In genomic region chr2:38683083-38683482, GRCm38 (mm10) we compare ENCODE assay signal across 22 mouse cellular contexts. TPM values are rescaled to one million over a fixed set of nuclear protein-coding genes. Genes with fewer than 3 reads are reported as not detected.
A peak's percentile ranks its signal among the peaks of the same experiment; 100 is the strongest.
DNase-seq lines count a peak whose midpoint lies in the region; ATAC-seq and TF ChIP-seq lines count a peak whose summit lies in the region.
"Had no signal": no experiment of that assay in that cellular context is flagged by ENCODE, and none has a peak within 500 bp of the region (broad histone marks: within the 10 kb centered on the region; RNA-seq: fewer than 3 reads in every experiment).

No protein-coding gene starts in this region.

- no peak for DNase-seq in stomach, postnatal 0 days (ENCODE audit: low spot score)
- DNase-seq in ZHBTc4 (ENCODE audit: low read depth, low spot score) = peak; percentile 8
- DNase-seq in liver, embryonic 14.5 days (ENCODE audit: low read depth in 3 of 3, low spot score in 3 of 3) = no peak
- no peak for DNase-seq in layer of hippocampus, adult 9-11 months
- DNase-seq in spleen, adult 12 weeks (ENCODE audit: low spot score) = no peak
- DNase-seq: adrenal gland, adult 2 months; adrenal gland, postnatal 25 days; cerebellum, adult 18-20 months; cerebellum, adult 9-11 months; cerebellum, postnatal 36 days; gastrocnemius, adult 2 months; gastrocnemius, postnatal 25 days; heart, postnatal 36 days had no signal

- ATAC-seq in stomach, embryonic 15.5 days (ENCODE audit: insufficient read depth, low FRiP score, low read depth) = peak; percentile 21; the same call in 1 of the 2 replicates
- no peak for ATAC-seq in stomach, postnatal 0 days (ENCODE audit: low FRiP score, low TSS enrichment)
- ATAC-seq in liver, embryonic 14.5 days (ENCODE audit: insufficient read depth) = peak; percentile 72
- no peak for ATAC-seq in midbrain, embryonic 15.5 days (replicated peaks)
- ATAC-seq: forebrain, embryonic 14.5 days; hindbrain, postnatal 0 days had no signal

- no peaks in the 10 kb centered on the region for H3K9me3 ChIP-seq in stomach, embryonic 15.5 days
- H3K9me3 ChIP-seq in stomach, postnatal 0 days (ENCODE audit: control insufficient read depth, low read length) = no peaks in the 10 kb centered on the region
- H3K9me3 ChIP-seq in liver, embryonic 14.5 days (ENCODE audit: control insufficient read depth, low read length) = no peaks in the 10 kb centered on the region
- H3K9me3 ChIP-seq in midbrain, embryonic 15.5 days = no peaks in the 10 kb centered on the region
- H3K9me3 ChIP-seq: embryonic facial prominence, embryonic 10.5 days; heart, embryonic 13.5 days; hindbrain, embryonic 12.5 days had no signal

- H3K4me1 ChIP-seq in stomach, embryonic 15.5 days = no peaks in the 10 kb centered on the region
- H3K4me1 ChIP-seq in stomach, postnatal 0 days (replicated peaks; ENCODE audit: control insufficient read depth, insufficient read depth) = no peaks in the 10 kb centered on the region
- peaks cover 0 to 7% of the 10 kb centered on the region in 2 experiments; a peak in 2 of 4 replicates for H3K4me1 ChIP-seq in liver, embryonic 14.5 days (replicated peaks; ENCODE audit: control insufficient read depth in 2 of 2, insufficient read depth in 2 of 2, low read length in 1 of 2)
- H3K4me1 ChIP-seq in midbrain, embryonic 15.5 days = peaks cover 5% of the 10 kb centered on the region
- H3K4me1 ChIP-seq: heart, embryonic 13.5 days had no signal

- no peaks in the 10 kb centered on the region for H3K27me3 ChIP-seq in stomach, embryonic 15.5 days (replicated peaks)
- no peaks in the 10 kb centered on the region for H3K27me3 ChIP-seq in stomach, postnatal 0 days (ENCODE audit: control insufficient read depth, insufficient read depth, low read length)
- H3K27me3 ChIP-seq in liver, embryonic 14.5 days (ENCODE audit: control insufficient read depth, insufficient read depth, low read length) = no peaks in the 10 kb centered on the region
- no peaks in the 10 kb centered on the region for H3K27me3 ChIP-seq in midbrain, embryonic 15.5 days (replicated peaks)
- H3K27me3 ChIP-seq: Patski had no signal

- H3K9ac ChIP-seq in stomach, embryonic 15.5 days = no peak overlapping the region
- no peak overlapping the region for H3K9ac ChIP-seq in stomach, postnatal 0 days (ENCODE audit: low read length)
- no peak overlapping the region for H3K9ac ChIP-seq in liver, embryonic 14.5 days (replicated peaks)
- H3K9ac ChIP-seq in midbrain, embryonic 15.5 days = no peak overlapping the region
- H3K9ac ChIP-seq: heart, embryonic 13.5 days; hindbrain, embryonic 12.5 days had no signal

- no peak overlapping the region for H3K27ac ChIP-seq in stomach, embryonic 15.5 days
- H3K27ac ChIP-seq in stomach, postnatal 0 days (replicated peaks) = no peak overlapping the region
- no peak overlapping the region for H3K27ac ChIP-seq in liver, embryonic 14.5 days
- H3K27ac ChIP-seq in midbrain, embryonic 15.5 days = no peak overlapping the region
- H3K27ac ChIP-seq: embryonic facial prominence, embryonic 10.5 days; gastrocnemius, adult 2 months; heart, embryonic 13.5 days; hindbrain, embryonic 12.5 days; hindbrain, postnatal 0 days had no signal

- no peak for TF ChIP-seq CTCF in stomach, postnatal 0 days (IDR thresholded peaks at IDR 0.05; ENCODE audit: low read depth)
- no peak for TF ChIP-seq CTCF in liver, embryonic 14.5 days (IDR thresholded peaks at IDR 0.05; ENCODE audit: low read depth)

- TF ChIP-seq EP300 in stomach, postnatal 0 days (optimal IDR thresholded peaks at IDR 0.05) = no peak
- no peak for TF ChIP-seq EP300 in liver, embryonic 14.5 days (IDR thresholded peaks at IDR 0.05; ENCODE audit: low read depth)

- H3K36me3 ChIP-seq in stomach, embryonic 15.5 days = no peaks in the 10 kb centered on the region
- H3K36me3 ChIP-seq in stomach, postnatal 0 days (ENCODE audit: control insufficient read depth, insufficient read depth, low read length) = no peaks in the 10 kb centered on the region
- H3K36me3 ChIP-seq in liver, embryonic 14.5 days (replicated peaks; ENCODE audit: control insufficient read depth, insufficient read depth, low read depth) = no peaks in the 10 kb centered on the region
- no peaks in the 10 kb centered on the region for H3K36me3 ChIP-seq in midbrain, embryonic 15.5 days (replicated peaks)
- H3K36me3 ChIP-seq: embryonic facial prominence, embryonic 10.5 days; heart, embryonic 13.5 days; hindbrain, embryonic 12.5 days had no signal

- no peak overlapping the region for H3K4me3 ChIP-seq in stomach, embryonic 15.5 days (replicated peaks)
- H3K4me3 ChIP-seq in stomach, postnatal 0 days (ENCODE audit: low read depth, low read length) = no peak overlapping the region
- H3K4me3 ChIP-seq in liver, embryonic 14.5 days (ENCODE audit: insufficient read depth in 1 of 2, low read depth in 2 of 2, low read length in 2 of 2) = no peak overlapping the region
- H3K4me3 ChIP-seq in midbrain, embryonic 15.5 days = no peak overlapping the region
- H3K4me3 ChIP-seq: embryonic facial prominence, embryonic 10.5 days; gastrocnemius, adult 2 months; heart, embryonic 13.5 days; hindbrain, embryonic 12.5 days had no signal

- H3K4me2 ChIP-seq in stomach, embryonic 15.5 days = no peak overlapping the region
- H3K4me2 ChIP-seq in stomach, postnatal 0 days (replicated peaks; ENCODE audit: low read depth) = no peak overlapping the region
- H3K4me2 ChIP-seq in liver, embryonic 14.5 days (ENCODE audit: low read depth) = no peak overlapping the region
- H3K4me2 ChIP-seq in midbrain, embryonic 15.5 days = no peak overlapping the region
- H3K4me2 ChIP-seq: heart, embryonic 13.5 days; hindbrain, embryonic 12.5 days had no signal

- WGBS in stomach, embryonic 15.5 days = 58% methylated on average over 5 of the region's 5 CpGs
- WGBS in stomach, postnatal 0 days = 60% methylated on average over 5 of the region's 5 CpGs
- 16% methylated on average over 5 of the region's 5 CpGs for WGBS in liver, embryonic 14.5 days (ENCODE audit: insufficient replicate concordance)
- 85% methylated on average over 5 of the region's 5 CpGs for WGBS in midbrain, embryonic 15.5 days

RNA-seq across cellular contexts. Expression of gene Nr5a1, which starts 31.3 kb away (rescaled TPM):
- 1.1 and 1.2 TPM in 2 replicates for polyA plus RNA-seq in stomach, embryonic 15.5 days (2015; fragmentation: Nextera tagmentation; extraction: Ambion mirVana)
- polyA plus RNA-seq in stomach, postnatal 0 days (2015; fragmentation: Nextera tagmentation; extraction: Ambion mirVana) = 0.28 and 0.33 TPM in 2 replicates
- not detected in 2 replicates for polyA plus RNA-seq in liver, embryonic 14.5 days (2012; rRNA removed)
- polyA plus RNA-seq in liver, embryonic 14.5 days (2014; fragmentation: Nextera tagmentation; extraction: Ambion mirVana) = not detected in 2 replicates
- 0.58 and 1.0 TPM in 2 replicates for polyA plus RNA-seq in midbrain, embryonic 15.5 days (2015; fragmentation: Nextera tagmentation; extraction: Ambion mirVana)
- polyA plus RNA-seq: heart, embryonic 13.5 days; heart, postnatal 0 days; Patski had no signal

RNA-seq across cellular contexts. Expression of gene Psmb7, which starts 39.2 kb away (rescaled TPM):
- 218 and 230 TPM in 2 replicates for polyA plus RNA-seq in stomach, embryonic 15.5 days (2015; fragmentation: Nextera tagmentation; extraction: Ambion mirVana)
- polyA plus RNA-seq in stomach, postnatal 0 days (2015; fragmentation: Nextera tagmentation; extraction: Ambion mirVana) = 162 and 166 TPM in 2 replicates
- polyA plus RNA-seq in liver, embryonic 14.5 days (2012; rRNA removed) = 116 and 152 TPM in 2 replicates
- 179 and 181 TPM in 2 replicates for polyA plus RNA-seq in liver, embryonic 14.5 days (2014; fragmentation: Nextera tagmentation; extraction: Ambion mirVana)
- polyA plus RNA-seq in midbrain, embryonic 15.5 days (2015; fragmentation: Nextera tagmentation; extraction: Ambion mirVana) = 260 and 270 TPM in 2 replicates

Comparison
In these comparisons a context has a peak if more than half of its experiments do, and no peak if none do; other contexts are left out.
1. ATAC-seq: peak in stomach, embryonic 15.5 days (single experiment) and liver, embryonic 14.5 days (single experiment); none in stomach, postnatal 0 days (single experiment) and midbrain, embryonic 15.5 days (single experiment).